Mouse (Mus musculus): ENCODE data around the gene Adam4.

GRCm38 (mm10) chr12:81413211-81413610 is 8.5 kb downstream of the Adam4 start:
- TF ChIP-seq CTCF (IDR thresholded peaks at IDR 0.05; ENCODE audit: low read depth, low read length), result no peak
- no peak for TF ChIP-seq POLR2A (IDR thresholded peaks at IDR 0.05; ENCODE audit: insufficient read depth, low read length)
